Mouse (Mus musculus): ENCODE data around the gene Tmem265. TPM values are rescaled to one million over a fixed set of nuclear protein-coding genes. Genes with fewer than 3 reads are reported as not detected.

The Tmem265 gene
- 2.0 and 3.2 TPM in 2 replicates for polyA plus RNA-seq (2012; rRNA removed)

GRCm38 (mm10) chr7:127561340-127561858 is at the start of gene Tmem265:
TSS of gene Tmem265 (plus strand) at chr7:127561390.
- no peak for DNase-seq (ENCODE audit: low read depth)
- TF ChIP-seq POLR2A (IDR thresholded peaks at IDR 0.05; ENCODE audit: borderline replicate concordance, extremely low read depth, insufficient read depth, insufficient read length, poor library complexity, severe bottlenecking) (no peak), CTCF (IDR thresholded peaks at IDR 0.05; ENCODE audit: borderline replicate concordance, extremely low read depth, insufficient read depth, insufficient read length) (no peak)

DNA sequence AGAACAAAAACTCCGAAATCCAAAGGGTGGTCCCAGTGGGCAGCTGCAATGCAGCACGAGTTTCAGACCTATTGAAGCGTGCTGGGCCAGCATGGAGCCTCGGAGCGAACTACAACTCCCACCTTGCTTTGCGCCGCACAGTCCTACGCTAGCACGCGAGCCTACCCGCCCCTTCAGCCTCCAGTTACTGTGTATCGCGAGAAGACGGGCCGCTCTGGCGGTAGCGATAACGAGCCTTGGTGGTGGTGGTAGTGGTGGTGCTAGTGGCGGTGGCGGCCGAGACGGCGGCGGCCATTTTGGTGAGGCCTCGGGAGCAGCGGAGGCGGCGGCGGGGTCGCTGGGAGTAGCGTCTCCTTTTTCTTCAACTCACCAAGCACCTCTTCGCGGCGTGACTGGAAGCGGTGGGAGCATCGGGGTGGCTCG is 49.4 kb upstream of the Tmem265 start, which contains the start of gene Srcap:
TSS of gene Srcap (plus strand) at position 176 of the 423 bp plus-strand sequence.
- TF ChIP-seq POLR2A (IDR thresholded peaks at IDR 0.05; ENCODE audit: borderline replicate concordance, extremely low read depth, insufficient read depth, insufficient read length, poor library complexity, severe bottlenecking) (peak; percentile 75; the same call in 1 of the 2 replicates), CTCF (IDR thresholded peaks at IDR 0.05; ENCODE audit: borderline replicate concordance, extremely low read depth, insufficient read depth, insufficient read length) (no peak)
- DNase-seq (ENCODE audit: low read depth) = peak; percentile 99

DNA sequence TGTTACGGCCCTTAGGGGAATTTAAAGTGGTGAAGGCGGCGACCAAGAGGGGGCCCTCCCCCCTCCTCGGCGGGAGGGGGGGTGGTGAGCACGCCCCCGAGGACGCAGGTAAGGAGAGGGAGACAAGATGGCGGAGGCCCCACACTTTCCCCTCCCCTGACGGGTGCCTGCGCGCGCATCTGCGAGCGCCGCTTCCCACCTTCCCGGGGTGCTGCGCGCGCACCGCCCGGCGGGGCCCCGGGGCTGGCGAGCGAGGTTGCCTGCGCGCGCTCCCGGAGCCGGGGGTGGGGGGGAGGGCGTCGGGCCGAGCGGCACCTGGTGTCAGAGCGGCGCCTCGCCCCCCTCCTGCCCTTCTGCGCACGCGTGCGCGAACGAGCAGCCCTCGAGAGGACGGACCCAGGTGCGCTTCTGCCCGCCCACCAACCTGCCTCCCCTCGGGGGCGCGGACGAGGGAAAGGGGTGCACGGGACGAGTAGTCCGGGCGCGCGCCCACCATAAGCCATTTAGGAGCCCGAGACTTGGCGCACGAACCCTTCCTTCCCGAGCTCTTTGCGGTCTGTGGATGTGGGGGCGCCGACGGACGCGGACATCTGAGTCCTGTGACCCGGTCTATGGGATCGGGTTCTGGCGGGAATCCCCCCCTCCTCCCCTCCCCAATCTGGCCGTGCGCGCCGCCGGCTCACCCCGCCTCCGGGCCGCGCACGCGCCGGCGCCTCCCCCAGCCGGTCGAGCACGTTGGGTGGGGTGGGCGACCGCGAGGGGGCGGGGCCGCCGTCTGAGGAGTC is 48.8 kb upstream of the Tmem265 start:
- no peak for TF ChIP-seq CTCF (IDR thresholded peaks at IDR 0.05; ENCODE audit: borderline replicate concordance, extremely low read depth, insufficient read depth, insufficient read length)
- peak; percentile 21 for TF ChIP-seq POLR2A (IDR thresholded peaks at IDR 0.05; ENCODE audit: borderline replicate concordance, extremely low read depth, insufficient read depth, insufficient read length, poor library complexity, severe bottlenecking)

DNA sequence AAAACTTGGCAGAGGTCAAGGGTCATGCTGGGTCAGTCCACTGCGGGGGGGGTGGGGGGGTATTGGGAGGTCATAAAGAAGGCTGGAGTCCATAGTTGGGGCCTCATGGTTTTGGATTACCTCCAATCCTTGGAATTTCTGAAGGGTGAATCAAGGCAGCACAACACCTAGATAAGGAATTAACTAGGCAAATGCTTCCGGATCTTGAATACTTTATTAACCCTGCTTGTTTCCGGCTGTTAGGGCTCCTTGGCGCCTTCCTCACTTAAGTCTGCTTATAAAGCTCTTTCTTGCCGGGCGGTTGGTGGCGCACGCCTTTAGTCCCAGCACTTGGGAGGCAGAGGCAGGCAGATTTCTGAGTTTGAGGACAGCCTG is 48.2 kb upstream of the Tmem265 start:
- DNase-seq (ENCODE audit: low read depth) = peak; percentile 53
- TF ChIP-seq POLR2A (IDR thresholded peaks at IDR 0.05; ENCODE audit: borderline replicate concordance, extremely low read depth, insufficient read depth, insufficient read length, poor library complexity, severe bottlenecking) = no peak
- no peak for TF ChIP-seq CTCF (IDR thresholded peaks at IDR 0.05; ENCODE audit: borderline replicate concordance, extremely low read depth, insufficient read depth, insufficient read length)

More for the DNA sequence above, 48.8 kb upstream of the Tmem265 start:
- DNase-seq (ENCODE audit: low read depth) = peak; percentile 96

GRCm38 (mm10) chr7:127513781-127514180 is 47.4 kb upstream of the Tmem265 start:
- no peak for DNase-seq (ENCODE audit: low read depth)
- TF ChIP-seq POLR2A (IDR thresholded peaks at IDR 0.05; ENCODE audit: borderline replicate concordance, extremely low read depth, insufficient read depth, insufficient read length, poor library complexity, severe bottlenecking) (no peak), CTCF (IDR thresholded peaks at IDR 0.05; ENCODE audit: borderline replicate concordance, extremely low read depth, insufficient read depth, insufficient read length) (no peak)

DNA sequence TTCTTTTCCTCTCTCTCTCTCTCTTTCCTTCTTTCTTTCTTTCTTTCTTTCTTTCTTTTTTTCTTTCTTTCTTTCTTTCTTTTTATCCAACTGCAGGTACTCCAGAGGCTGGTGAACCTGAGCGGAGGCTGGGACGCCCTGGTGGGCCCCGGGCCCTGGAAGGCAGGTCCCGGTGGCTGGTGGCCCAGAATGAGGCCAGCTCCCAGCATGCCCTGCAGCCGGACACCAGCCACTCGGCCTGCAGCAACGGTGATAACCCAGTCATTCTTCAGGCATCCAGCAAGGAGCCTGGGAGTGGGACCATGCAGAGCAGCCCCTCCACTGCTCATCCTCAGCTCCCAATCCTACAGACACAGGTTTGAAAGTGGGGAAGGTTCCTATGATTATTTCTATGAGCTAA is 45.3 kb upstream of the Tmem265 start:
- no peak for DNase-seq (ENCODE audit: low read depth)
- TF ChIP-seq CTCF (IDR thresholded peaks at IDR 0.05; ENCODE audit: borderline replicate concordance, extremely low read depth, insufficient read depth, insufficient read length) = no peak
- no peak for TF ChIP-seq POLR2A (IDR thresholded peaks at IDR 0.05; ENCODE audit: borderline replicate concordance, extremely low read depth, insufficient read depth, insufficient read length, poor library complexity, severe bottlenecking)

DNA sequence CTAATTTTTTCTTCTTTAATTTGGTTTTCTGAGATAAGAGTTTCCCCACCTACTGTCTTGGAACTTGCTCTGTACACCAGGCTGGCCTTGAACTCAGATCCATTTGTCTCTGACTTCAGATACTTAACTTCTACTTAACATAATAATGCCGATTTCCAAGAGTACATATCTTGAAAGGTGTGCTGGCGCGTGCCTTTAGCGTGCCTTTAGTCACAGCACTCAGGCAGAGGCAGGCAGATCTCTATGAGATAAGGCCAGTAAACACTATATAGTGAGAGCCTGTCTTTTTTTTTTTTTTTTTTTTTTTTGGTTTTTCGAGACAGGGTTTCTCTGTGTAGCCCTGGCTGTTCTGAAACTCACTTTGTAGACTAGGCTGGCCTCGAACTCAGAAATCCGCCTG is 44.8 kb upstream of the Tmem265 start:
- DNase-seq (ENCODE audit: low read depth) = no peak
- TF ChIP-seq POLR2A (IDR thresholded peaks at IDR 0.05; ENCODE audit: borderline replicate concordance, extremely low read depth, insufficient read depth, insufficient read length, poor library complexity, severe bottlenecking) = no peak
- TF ChIP-seq CTCF (IDR thresholded peaks at IDR 0.05; ENCODE audit: borderline replicate concordance, extremely low read depth, insufficient read depth, insufficient read length) = no peak

DNA sequence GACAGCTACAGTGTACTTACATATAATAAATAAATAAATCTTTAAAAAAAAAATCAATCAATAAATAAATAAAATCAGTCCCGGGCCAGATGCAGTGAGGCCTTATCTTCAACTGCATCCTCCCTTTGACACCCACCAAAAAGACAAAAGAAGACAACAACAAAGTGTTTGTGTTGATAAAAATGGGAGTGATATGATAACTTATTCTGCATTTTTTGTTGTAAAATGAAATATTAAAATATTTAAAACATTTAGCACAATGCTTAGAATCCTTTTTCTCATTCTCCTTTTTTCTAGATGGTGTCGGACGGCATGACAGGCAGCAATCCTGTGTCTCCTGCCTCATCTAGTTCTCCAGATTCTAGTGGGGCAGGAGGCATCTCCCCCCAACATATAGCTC is 41.9 kb upstream of the Tmem265 start, which contains the start of gene Gm42715:
TSS of gene Gm42715 (plus strand) at position 301 of the 400 bp plus-strand sequence.
- no peak for DNase-seq (ENCODE audit: low read depth)
- TF ChIP-seq CTCF (IDR thresholded peaks at IDR 0.05; ENCODE audit: borderline replicate concordance, extremely low read depth, insufficient read depth, insufficient read length) (no peak), POLR2A (IDR thresholded peaks at IDR 0.05; ENCODE audit: borderline replicate concordance, extremely low read depth, insufficient read depth, insufficient read length, poor library complexity, severe bottlenecking) (no peak)

DNA sequence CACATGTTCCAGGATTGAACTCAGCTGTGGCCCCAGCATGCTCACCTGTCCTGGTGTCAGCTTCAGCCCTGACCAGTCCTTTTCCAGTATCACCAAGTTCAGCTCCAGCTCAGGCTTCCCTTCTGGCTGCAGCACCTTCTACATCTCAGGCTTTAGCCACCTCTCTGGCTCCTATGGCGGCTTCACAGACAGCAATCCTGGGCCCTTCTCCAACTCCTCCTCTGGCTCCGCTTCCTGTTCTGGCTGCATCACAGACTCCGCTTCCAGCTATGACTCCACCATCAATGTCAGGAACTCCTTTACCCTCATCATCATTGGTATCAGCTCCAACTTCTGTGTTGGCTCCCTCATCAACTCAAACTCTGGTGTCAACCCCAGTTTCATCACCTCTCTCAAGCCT is 19.5 kb upstream of the Tmem265 start:
- no peak for TF ChIP-seq POLR2A (IDR thresholded peaks at IDR 0.05; ENCODE audit: borderline replicate concordance, extremely low read depth, insufficient read depth, insufficient read length, poor library complexity, severe bottlenecking)
- TF ChIP-seq CTCF (IDR thresholded peaks at IDR 0.05; ENCODE audit: borderline replicate concordance, extremely low read depth, insufficient read depth, insufficient read length) = no peak
- DNase-seq (ENCODE audit: low read depth) = no peak

- TF ChIP-seq CTCF (IDR thresholded peaks at IDR 0.05; ENCODE audit: borderline replicate concordance, extremely low read depth, insufficient read depth, insufficient read length) (no peak), POLR2A (IDR thresholded peaks at IDR 0.05; ENCODE audit: borderline replicate concordance, extremely low read depth, insufficient read depth, insufficient read length, poor library complexity, severe bottlenecking) (no peak)
- peak; percentile 60 for DNase-seq (ENCODE audit: low read depth)
Observed at GRCm38 (mm10) chr7:127549116-127549835, 11.9 kb upstream of the Tmem265 start.

GRCm38 (mm10) chr7:127551558-127551957 is 9.6 kb upstream of the Tmem265 start:
- DNase-seq (ENCODE audit: low read depth) = no peak
- TF ChIP-seq POLR2A (IDR thresholded peaks at IDR 0.05; ENCODE audit: borderline replicate concordance, extremely low read depth, insufficient read depth, insufficient read length, poor library complexity, severe bottlenecking) (no peak), CTCF (IDR thresholded peaks at IDR 0.05; ENCODE audit: borderline replicate concordance, extremely low read depth, insufficient read depth, insufficient read length) (no peak)
